Mouse (Mus musculus) macrophage (primary cell): ENCODE measurements at regions not wholly inside any gene's neighbourhood (a gene's known extent, or its start where the extent isn't known, plus 50 kb on each side); places are given as distances from the start of the nearest gene placed in this dataset.

ENCODE experiments used
- H3K27ac ChIP-seq: fragments of 350-480 bp; formaldehyde crosslinking; 2 replicates; pipeline ENCODE4 v1.9.0; 2021
- H3K36me3 ChIP-seq: fragments of 350-480 bp; formaldehyde crosslinking; 2 replicates; pipeline ENCODE4 v1.9.0; 2021; ENCODE audit errors: inconsistent target
- H3K4me3 ChIP-seq: fragments of 350-480 bp; formaldehyde crosslinking; 2 replicates; pipeline ENCODE4 v1.9.0; 2021; ENCODE audit errors: inconsistent target
- H3K79me2 ChIP-seq: fragments of 350-480 bp; formaldehyde crosslinking; 2 replicates; pipeline ENCODE4 v1.9.0; 2021; ENCODE audit errors: inconsistent target
- WGBS: methylation state at CpG from one replicate; pipeline ENCODE4 v1.1.7; 2026; ENCODE audit warnings: inconsistent platforms; ENCODE audit not compliant: missing documents; 5-methylcytosine and 5-hydroxymethylcytosine counted together

- 96% methylated on average over 4 of the region's 4 CpGs for WGBS
- Histone ChIP-seq H3K79me2 (no peaks in the 10 kb centered on the region), H3K27ac (no peak overlapping the region), H3K4me3 (no peak overlapping the region), H3K36me3 (no peaks in the 10 kb centered on the region)
Measured at GRCm38 (mm10) chrX:142574022-142574421, 107.2 kb upstream of the Tmem164 start.

GRCm38 (mm10) chrX:142574945-142575710 lies 106.1 kb upstream of the Tmem164 start:
- Histone ChIP-seq H3K27ac (no peak overlapping the region), H3K4me3 (no peak overlapping the region), H3K36me3 (no peaks in the 10 kb centered on the region), H3K79me2 (no peaks in the 10 kb centered on the region)
- 74% methylated on average over 10 of the region's 10 CpGs for WGBS

GRCm38 (mm10) chrX:142576127-142576526 lies 105.1 kb upstream of the Tmem164 start:
- 27% methylated on average over 3 of the region's 3 CpGs for WGBS
- H3K36me3 ChIP-seq, result no peaks in the 10 kb centered on the region
- H3K27ac ChIP-seq, result no peak overlapping the region
- H3K79me2 ChIP-seq, result no peaks in the 10 kb centered on the region
- no peak overlapping the region for H3K4me3 ChIP-seq

- no peaks in the 10 kb centered on the region for H3K36me3 ChIP-seq
- 38% methylated on average over 6 of the region's 6 CpGs for WGBS
Measured at GRCm38 (mm10) chrX:142577449-142578081, 103.6 kb upstream of the Tmem164 start.

GRCm38 (mm10) chrX:142585281-142585680 lies 95.9 kb upstream of the Tmem164 start:
- Histone ChIP-seq H3K36me3 (no peaks in the 10 kb centered on the region), H3K4me3 (no peak overlapping the region), H3K79me2 (no peaks in the 10 kb centered on the region), H3K27ac (no peak overlapping the region)
- WGBS, result 66% methylated on average over 2 of the region's 2 CpGs

More at GRCm38 (mm10) chrX:142577449-142578081, 103.6 kb upstream of the Tmem164 start:
- H3K27ac ChIP-seq, result no peak overlapping the region
- H3K79me2 ChIP-seq, result no peaks in the 10 kb centered on the region
- H3K4me3 ChIP-seq, result no peak overlapping the region

GRCm38 (mm10) chrX:142599377-142599776 lies 81.8 kb upstream of the Tmem164 start:
- H3K79me2 ChIP-seq, result no peaks in the 10 kb centered on the region
- no peak overlapping the region for H3K27ac ChIP-seq
- 88% methylated on average over 1 of the region's 2 CpGs for WGBS
- no peaks in the 10 kb centered on the region for H3K36me3 ChIP-seq
- no peak overlapping the region for H3K4me3 ChIP-seq

- WGBS, result 90% methylated on average over 1 of the region's 1 CpGs
- no peak overlapping the region for H3K4me3 ChIP-seq
- H3K27ac ChIP-seq, result no peak overlapping the region
- no peaks in the 10 kb centered on the region for H3K79me2 ChIP-seq
- no peaks in the 10 kb centered on the region for H3K36me3 ChIP-seq
Measured at GRCm38 (mm10) chrX:142600782-142601181, 80.4 kb upstream of the Tmem164 start.

GRCm38 (mm10) chrX:142605088-142605487 lies 76.1 kb upstream of the Tmem164 start:
- no peak overlapping the region for H3K27ac ChIP-seq
- no peak overlapping the region for H3K4me3 ChIP-seq
- no peaks in the 10 kb centered on the region for H3K79me2 ChIP-seq
- H3K36me3 ChIP-seq, result no peaks in the 10 kb centered on the region
- WGBS, result 100% methylated on average over 3 of the region's 3 CpGs

GRCm38 (mm10) chrX:142606595-142607205 lies 74.5 kb upstream of the Tmem164 start:
- WGBS, result 90% methylated on average over 5 of the region's 8 CpGs
- H3K27ac ChIP-seq, result no peak overlapping the region
- H3K36me3 ChIP-seq, result no peaks in the 10 kb centered on the region
- H3K4me3 ChIP-seq, result no peak overlapping the region
- no peaks in the 10 kb centered on the region for H3K79me2 ChIP-seq

- Histone ChIP-seq H3K79me2 (no peaks in the 10 kb centered on the region), H3K36me3 (no peaks in the 10 kb centered on the region), H3K4me3 (no peak overlapping the region), H3K27ac (no peak overlapping the region)
- 91% methylated on average over 9 of the region's 11 CpGs for WGBS
Measured at GRCm38 (mm10) chrX:142616189-142616872, 64.9 kb upstream of the Tmem164 start.

GRCm38 (mm10) chrX:142618389-142618788 lies 62.8 kb upstream of the Tmem164 start:
- WGBS, result 40% methylated on average over 1 of the region's 1 CpGs
- H3K36me3 ChIP-seq, result no peaks in the 10 kb centered on the region
- H3K4me3 ChIP-seq, result no peak overlapping the region
- no peak overlapping the region for H3K27ac ChIP-seq
- no peaks in the 10 kb centered on the region for H3K79me2 ChIP-seq

- H3K79me2 ChIP-seq, result no peaks in the 10 kb centered on the region
- 40% methylated on average over 2 of the region's 2 CpGs for WGBS
- no peak overlapping the region for H3K4me3 ChIP-seq
- H3K36me3 ChIP-seq, result no peaks in the 10 kb centered on the region
- no peak overlapping the region for H3K27ac ChIP-seq
Measured at GRCm38 (mm10) chrX:142623359-142623758, 57.8 kb upstream of the Tmem164 start.

GRCm38 (mm10) chrX:142623882-142624281 lies 57.3 kb upstream of the Tmem164 start:
- no peaks in the 10 kb centered on the region for H3K79me2 ChIP-seq
- H3K36me3 ChIP-seq, result no peaks in the 10 kb centered on the region
- no peak overlapping the region for H3K4me3 ChIP-seq
- 75% methylated on average over 2 of the region's 2 CpGs for WGBS
- no peak overlapping the region for H3K27ac ChIP-seq
